Mouse (Mus musculus) kidney, adult 2 months (tissue): Measurements from ENCODE around the gene Epha2.

Experiments
- CTCF ChIP-seq: fragments of 200-500 bp; conservative IDR thresholded peaks from 2 replicates; pipeline ENCODE4 v1.5.1; 2011; ENCODE audit warnings: low read depth, mild to moderate bottlenecking, control low read depth, low read length, moderate library complexity, mixed read lengths; ENCODE audit not compliant: insufficient read depth, insufficient read length
- POLR2A ChIP-seq: fragments of 200-500 bp; IDR thresholded peaks from one replicate; pipeline ENCODE4 v1.6.1; 2011; ENCODE audit warnings: low read depth, low read length, control low read depth

- TF ChIP-seq POLR2A (no peak), CTCF (no peak)
These were observed 52.8 kb downstream of the Epha2 start for GRCm38 (mm10) chr4:141353868-141354267.
